Comparison of ENCODE assay signal across 9 mouse cellular contexts in genomic region chr9:30918466-30919356, GRCm38 (mm10). TPM values are rescaled to one million over a fixed set of nuclear protein-coding genes. Genes with fewer than 3 reads are reported as not detected.
DNase-seq lines count a peak whose midpoint lies in the region; ATAC-seq and TF ChIP-seq lines count a peak whose summit lies in the region.
"Had no signal": no experiment of that assay in that cellular context is flagged by ENCODE, and none has a peak within 500 bp of the region (broad histone marks: within the 10 kb centered on the region; RNA-seq: fewer than 3 reads in every experiment).

No protein-coding gene starts in this region.

- peak overlapping the region; percentile 61 for H3K4me2 ChIP-seq in lung, postnatal 0 days (replicated peaks; ENCODE audit: low read depth, low read length)
- peak overlapping the region; percentile 94 for H3K4me2 ChIP-seq in heart, embryonic 13.5 days
- H3K4me2 ChIP-seq in stomach, embryonic 16.5 days (ENCODE audit: low read depth, low read length) = peak overlapping the region; percentile 92
- no peak overlapping the region for H3K4me2 ChIP-seq in liver, postnatal 0 days (ENCODE audit: low read depth, low read length)

- no peak for ATAC-seq in lung, postnatal 0 days
- no peak for ATAC-seq in heart, embryonic 13.5 days (ENCODE audit: extremely low read depth, insufficient number of reproducible peaks, low FRiP score, low TSS enrichment)
- peak; percentile 37; the same call in 1 of the 2 replicates for ATAC-seq in stomach, embryonic 16.5 days (ENCODE audit: insufficient read depth, low FRiP score)
- ATAC-seq in liver, postnatal 0 days = no peak

- TF ChIP-seq EP300 in lung, postnatal 0 days (IDR thresholded peaks at IDR 0.05) = no peak
- no peak for TF ChIP-seq EP300 in liver, postnatal 0 days (IDR thresholded peaks at IDR 0.05; ENCODE audit: low read depth)

- H3K36me3 ChIP-seq in lung, postnatal 0 days (ENCODE audit: insufficient read depth, low read length) = no peaks in the 10 kb centered on the region
- peaks cover 12% of the 10 kb centered on the region; the same call in 1 of the 2 replicates for H3K36me3 ChIP-seq in heart, embryonic 13.5 days
- no peaks in the 10 kb centered on the region for H3K36me3 ChIP-seq in stomach, embryonic 16.5 days (ENCODE audit: control insufficient read depth, insufficient read depth, low read length)
- H3K36me3 ChIP-seq in liver, postnatal 0 days (replicated peaks; ENCODE audit: insufficient read depth, low read length) = no peaks in the 10 kb centered on the region

- no peak overlapping the region for H3K9ac ChIP-seq in lung, postnatal 0 days (replicated peaks; ENCODE audit: low read depth)
- peak overlapping the region; percentile 44 for H3K9ac ChIP-seq in heart, embryonic 13.5 days
- H3K9ac ChIP-seq in stomach, embryonic 16.5 days (ENCODE audit: low read length) = 0 out of 2 replicates have a peak overlapping the region, but pooled peaks have one; percentile 22
- H3K9ac ChIP-seq in liver, postnatal 0 days (replicated peaks) = no peak overlapping the region

- H3K27ac ChIP-seq in lung, postnatal 0 days (ENCODE audit: low read length) = no peak overlapping the region
- no peak overlapping the region for H3K27ac ChIP-seq in heart, embryonic 13.5 days (replicated peaks)
- H3K27ac ChIP-seq in stomach, embryonic 16.5 days (ENCODE audit: low read length) = peak overlapping the region; percentile 58
- H3K27ac ChIP-seq in liver, postnatal 0 days (ENCODE audit: low read depth) = no peak overlapping the region

- H3K4me3 ChIP-seq in lung, postnatal 0 days (ENCODE audit: low read depth, low read length) = peak overlapping the region; percentile 8
- peak overlapping the region; percentile 76 for H3K4me3 ChIP-seq in heart, embryonic 13.5 days
- peak overlapping the region; percentile 21; the same call in 1 of the 2 replicates for H3K4me3 ChIP-seq in stomach, embryonic 16.5 days (replicated peaks; ENCODE audit: low read length)
- H3K4me3 ChIP-seq in liver, postnatal 0 days (ENCODE audit: low read depth, low read length) = no peak overlapping the region

- peaks cover 22% of the 10 kb centered on the region; the same call in 1 of the 2 replicates for H3K27me3 ChIP-seq in lung, postnatal 0 days (replicated peaks; ENCODE audit: insufficient read depth, low read length)
- H3K27me3 ChIP-seq in heart, embryonic 13.5 days (replicated peaks) = peaks cover 24% of the 10 kb centered on the region
- H3K27me3 ChIP-seq in stomach, embryonic 16.5 days (ENCODE audit: control insufficient read depth, insufficient read depth, low read length) = peaks cover 8% of the 10 kb centered on the region
- H3K27me3 ChIP-seq in liver, postnatal 0 days (ENCODE audit: insufficient read depth, low read length) = peaks cover 19% of the 10 kb centered on the region

- peak; percentile 29 for DNase-seq in lung, postnatal 0 days (ENCODE audit: low spot score)
- DNase-seq in lung, postnatal 10 days = no peak
- peak; percentile 27 for DNase-seq in kidney, postnatal 14 days
- no peak for DNase-seq in liver, postnatal 0 days
- DNase-seq in spleen, adult 18-20 months = no peak
- DNase-seq: cerebellum, adult 8-10 months; left cerebral cortex, postnatal 4 days had no signal

- WGBS in lung, postnatal 0 days = 39% methylated on average over 12 of the region's 12 CpGs
- WGBS in heart, embryonic 13.5 days = 43% methylated on average over 12 of the region's 12 CpGs
- 33% methylated on average over 12 of the region's 12 CpGs for whole genome bisulfite sequencing in stomach, embryonic 16.5 days
- 67% methylated on average over 12 of the region's 12 CpGs for WGBS in liver, postnatal 0 days (ENCODE audit: insufficient replicate concordance)

- H3K9me3 ChIP-seq in lung, postnatal 0 days (ENCODE audit: low read length) = no peaks in the 10 kb centered on the region
- H3K9me3 ChIP-seq in heart, embryonic 13.5 days = no peaks in the 10 kb centered on the region
- no peaks in the 10 kb centered on the region for H3K9me3 ChIP-seq in stomach, embryonic 16.5 days (replicated peaks; ENCODE audit: control insufficient read depth, low read length)
- no peaks in the 10 kb centered on the region for H3K9me3 ChIP-seq in liver, postnatal 0 days (ENCODE audit: low read length)

- no peak for TF ChIP-seq CTCF in lung, postnatal 0 days (IDR thresholded peaks at IDR 0.05)
- no peak for TF ChIP-seq CTCF in liver, postnatal 0 days (IDR thresholded peaks at IDR 0.05; ENCODE audit: low read depth)

- H3K4me1 ChIP-seq in lung, postnatal 0 days (ENCODE audit: insufficient read depth, low read depth, low read length) = no peaks in the 10 kb centered on the region
- H3K4me1 ChIP-seq in heart, embryonic 13.5 days = peaks cover 73% of the 10 kb centered on the region
- peaks cover 3% of the 10 kb centered on the region for H3K4me1 ChIP-seq in stomach, embryonic 16.5 days (ENCODE audit: control insufficient read depth, insufficient read depth, low read length)
- H3K4me1 ChIP-seq in liver, postnatal 0 days (ENCODE audit: insufficient read depth) = peaks cover 2% of the 10 kb centered on the region; the same call in 1 of the 2 replicates

RNA-seq across cellular contexts. Expression of gene Adamts15, which starts 3.5 kb away (rescaled TPM):
- 8.7 and 10.2 TPM in 2 replicates for polyA plus RNA-seq in lung, postnatal 0 days (2015; fragmentation: Nextera tagmentation; extraction: Ambion mirVana)
- 7.9 and 9.0 TPM in 2 replicates for polyA plus RNA-seq in heart, embryonic 13.5 days (2015; fragmentation: Nextera tagmentation; extraction: Ambion mirVana)
- 9.1 and 10.2 TPM in 2 replicates for polyA plus RNA-seq in stomach, embryonic 16.5 days (2015; fragmentation: Nextera tagmentation; extraction: Ambion mirVana)
- polyA plus RNA-seq in liver, postnatal 0 days (2015; fragmentation: Nextera tagmentation; extraction: Ambion mirVana) = 0.81 and 1.1 TPM in 2 replicates

RNA-seq across cellular contexts. Expression of gene Adamts8, which starts 23.7 kb away (rescaled TPM):
- 10.5 and 10.7 TPM in 2 replicates for polyA plus RNA-seq in lung, postnatal 0 days (2015; fragmentation: Nextera tagmentation; extraction: Ambion mirVana)
- polyA plus RNA-seq in heart, embryonic 13.5 days (2015; fragmentation: Nextera tagmentation; extraction: Ambion mirVana) = 8.1 and 8.7 TPM in 2 replicates
- polyA plus RNA-seq in stomach, embryonic 16.5 days (2015; fragmentation: Nextera tagmentation; extraction: Ambion mirVana) = 6.3 and 6.5 TPM in 2 replicates
- 0.05 and 0.06 TPM in 2 replicates for polyA plus RNA-seq in liver, postnatal 0 days (2015; fragmentation: Nextera tagmentation; extraction: Ambion mirVana)

Comparison
In these comparisons a context has a peak if more than half of its experiments do, and no peak if none do; other contexts are left out.
1. DNase-seq: peak in lung, postnatal 0 days (single experiment) and kidney, postnatal 14 days (single experiment); none in lung, postnatal 10 days (single experiment), liver, postnatal 0 days (single experiment) and spleen, adult 18-20 months (0 of 2).
2. H3K9ac ChIP-seq: peak in heart, embryonic 13.5 days (single experiment) and stomach, embryonic 16.5 days (single experiment); none in lung, postnatal 0 days (single experiment) and liver, postnatal 0 days (single experiment).